Mouse (Mus musculus) hindbrain, embryonic 14.5 days (tissue): Measurements from ENCODE around the gene Gm45713. TPM values are rescaled to one million over a fixed set of nuclear protein-coding genes. Genes with fewer than 3 reads are reported as not detected.
A peak's percentile ranks its signal among the peaks of the same experiment; 100 is the strongest.
"Not testable (repeated sequence)": the region's sequence is repeated elsewhere in the genome, so short reads cannot be mapped to it uniquely, and the experiment has no call there.

Source experiments
- ATAC-seq: fragments of 200-750 bp; cut with Nextera tagmentation; 2 replicates; pipeline ENCODE4 v1.8.0; 2017; ENCODE audit warnings: moderate number of reproducible peaks, mild to moderate bottlenecking, moderate TSS enrichment, moderate library complexity; ENCODE audit not compliant: low FRiP score
- DNase-seq: peaks from one replicate; pipeline ENCODE4 v3.0.0-alpha.2; 2015; ENCODE audit warnings: low spot score
- H3K27ac ChIP-seq: fragments of 300-500 bp; sonication (generic); 2 replicates; pipeline ENCODE4 v1.5.1; 2014; ENCODE audit warnings: mild to moderate bottlenecking, moderate library complexity
- H3K27me3 ChIP-seq: fragments of 300-500 bp; sonication (generic); 2 replicates; pipeline ENCODE4 v1.6.1; 2014; ENCODE audit warnings: mild to moderate bottlenecking, low read length, mixed read lengths; ENCODE audit not compliant: control insufficient read depth, insufficient read depth
- H3K36me3 ChIP-seq: fragments of 300-500 bp; sonication (generic); replicated peaks from 2 replicates; pipeline ENCODE4 v1.6.1; 2014; ENCODE audit not compliant: control insufficient read depth, insufficient read depth
- H3K4me1 ChIP-seq: fragments of 300-500 bp; sonication (generic); replicated peaks from 2 replicates; pipeline ENCODE4 v1.6.1; 2014; ENCODE audit warnings: antibody characterized with exemption, low read length, mixed read lengths; ENCODE audit not compliant: control insufficient read depth, insufficient read depth
- H3K4me2 ChIP-seq: fragments of 300-500 bp; sonication (generic); replicated peaks from 2 replicates; pipeline ENCODE4 v1.6.1; 2014; ENCODE audit warnings: mild to moderate bottlenecking, moderate library complexity
- H3K4me3 ChIP-seq: fragments of 300-500 bp; sonication (generic); replicated peaks from 2 replicates; pipeline ENCODE4 v1.5.1; 2014; ENCODE audit warnings: mild to moderate bottlenecking, low read length
- H3K9ac ChIP-seq: fragments of 300-500 bp; sonication (generic); 2 replicates; pipeline ENCODE4 v1.6.1; 2014
- H3K9me3 ChIP-seq: fragments of 300-500 bp; sonication (generic); 2 replicates; pipeline ENCODE4 v1.6.1; 2016; ENCODE audit warnings: low read length; ENCODE audit not compliant: control insufficient read depth
- WGBS: fragments of 180-500 bp; shearing (Covaris S2); extraction: QIAGEN DNeasy Blood & Tissue Kit; methylation state at CpG from one replicate; pipeline ENCODE4 v1.1.7; 2014; 5-methylcytosine and 5-hydroxymethylcytosine counted together
- polyA plus RNA-seq: library from polyadenylated mRNA; unstranded; fragments of >200 nt; fragmentation: Nextera tagmentation; extraction: Ambion mirVana; gene quantifications from 2 replicates; pipeline ENCODE4 v1.2.1, GENCODE M21; 2014

Gm45713 gene
- polyA plus RNA-seq, 1 experiment from 2014 or later, result not detected

- ATAC-seq, result no peak
Measured at GRCm38 (mm10) chr7:45100046-45100445, 36.0 kb downstream of the Gm45713 start.

GRCm38 (mm10) chr7:45098541-45099240 lies 37.3 kb downstream of the Gm45713 start:
- H3K27ac ChIP-seq, result no peak overlapping the region
- no peak overlapping the region for H3K9ac ChIP-seq
- no peak for DNase-seq
- H3K27me3 ChIP-seq, result no peaks in the 10 kb centered on the region
- no peaks in the 10 kb centered on the region for H3K9me3 ChIP-seq
- H3K4me3 ChIP-seq, result no peak overlapping the region
- no peaks in the 10 kb centered on the region for H3K36me3 ChIP-seq
- WGBS, result 91% methylated on average over 8 of the region's 8 CpGs
- H3K4me1 ChIP-seq, result no peaks in the 10 kb centered on the region
- H3K4me2 ChIP-seq, result no peak overlapping the region
- ATAC-seq, result no peak

More at GRCm38 (mm10) chr7:45100046-45100445, 36.0 kb downstream of the Gm45713 start:
- Histone ChIP-seq H3K4me1 (no peaks in the 10 kb centered on the region), H3K4me2 (no peak overlapping the region), H3K27me3 (no peaks in the 10 kb centered on the region), H3K27ac (no peak overlapping the region), H3K4me3 (no peak overlapping the region), H3K9me3 (no peaks in the 10 kb centered on the region), H3K9ac (no peak overlapping the region), H3K36me3 (no peaks in the 10 kb centered on the region)
- WGBS, result 95% methylated on average over 6 of the region's 6 CpGs
- no peak for DNase-seq

DNA sequence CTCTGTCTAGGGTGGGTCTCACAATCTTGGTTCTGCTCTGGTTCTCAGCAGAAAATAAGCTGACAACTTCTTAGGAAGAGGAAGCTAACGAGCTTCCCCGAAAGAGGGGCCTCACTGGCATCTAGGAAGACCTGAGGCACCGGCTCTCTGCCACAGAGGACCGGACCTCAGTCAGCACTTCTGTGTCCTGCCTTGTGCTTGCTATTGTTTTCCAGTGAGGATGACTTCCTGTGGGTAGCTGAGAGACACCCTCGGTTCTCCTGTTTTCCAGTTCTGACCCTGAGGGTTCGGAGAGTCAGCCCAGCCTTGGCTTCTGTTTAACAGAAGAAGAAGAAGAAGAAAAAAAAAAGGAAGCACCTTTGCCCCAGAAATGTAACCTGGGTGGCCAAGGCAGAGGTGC lies 38.6 kb downstream of the Gm45713 start:
- no peak overlapping the region for H3K27ac ChIP-seq
- H3K27me3 ChIP-seq, result no peaks in the 10 kb centered on the region
- DNase-seq (no peak), ATAC-seq (no peak)
- H3K4me3 ChIP-seq, result no peak overlapping the region
- 70% methylated on average over 6 of the region's 6 CpGs for WGBS
- no peak overlapping the region for H3K4me2 ChIP-seq
- H3K36me3 ChIP-seq, result no peaks in the 10 kb centered on the region
- no peaks in the 10 kb centered on the region for H3K4me1 ChIP-seq
- no peaks in the 10 kb centered on the region for H3K9me3 ChIP-seq
- H3K9ac ChIP-seq, result no peak overlapping the region

DNA sequence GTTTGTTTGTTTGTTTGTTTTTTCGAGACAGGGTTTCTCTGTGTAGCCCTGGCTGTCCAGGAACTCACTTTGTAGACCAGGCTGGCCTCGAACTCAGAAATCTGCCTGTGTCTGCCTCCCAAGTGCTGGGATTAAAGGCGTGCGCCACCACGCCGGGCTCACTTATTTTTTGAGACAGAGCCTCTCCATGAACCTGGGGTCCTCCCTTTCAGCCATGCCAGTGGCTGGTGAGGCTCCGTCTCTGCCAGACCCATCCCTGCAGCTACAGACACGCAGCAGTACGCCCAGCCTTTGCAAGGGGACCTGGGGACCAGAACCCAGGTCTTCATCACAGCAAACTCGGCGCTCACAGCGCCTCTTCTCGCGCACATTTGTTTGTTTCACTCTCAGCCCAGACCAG lies 40.1 kb downstream of the Gm45713 start:
- whole genome bisulfite sequencing, result 92% methylated on average over 14 of the region's 14 CpGs

DNA sequence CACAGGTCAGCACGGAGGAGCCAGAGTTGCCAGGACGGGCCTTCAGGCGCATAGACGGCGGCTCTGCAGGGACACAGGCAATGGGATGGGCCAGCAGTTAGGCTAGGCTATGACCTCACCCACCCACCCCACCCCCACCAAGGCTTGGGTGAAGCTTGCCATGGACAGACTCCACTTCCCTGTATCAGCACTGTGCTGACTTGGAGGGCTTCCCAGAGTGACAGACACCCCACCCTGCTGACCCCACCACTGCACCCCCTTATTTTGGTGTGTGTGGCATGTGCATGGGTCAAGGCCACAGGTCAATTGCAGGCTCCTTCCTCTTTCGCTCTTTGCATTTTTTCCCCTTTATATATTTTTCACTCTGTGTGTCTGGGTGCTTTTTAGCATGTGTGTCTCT lies 40.7 kb downstream of the Gm45713 start:
- ATAC-seq (no peak), DNase-seq (no peak)
- no peaks in the 10 kb centered on the region for H3K27me3 ChIP-seq
- WGBS, result 88% methylated on average over 6 of the region's 6 CpGs
- H3K4me3 ChIP-seq, result no peak overlapping the region
- no peak overlapping the region for H3K4me2 ChIP-seq
- H3K27ac ChIP-seq, result no peak overlapping the region
- H3K9ac ChIP-seq, result no peak overlapping the region
- H3K36me3 ChIP-seq, result no peaks in the 10 kb centered on the region
- H3K4me1 ChIP-seq, result no peaks in the 10 kb centered on the region
- no peaks in the 10 kb centered on the region for H3K9me3 ChIP-seq

More for the DNA sequence above, 40.1 kb downstream of the Gm45713 start:
- not testable (repeated sequence) for DNase-seq, H3K27me3 ChIP-seq, H3K4me1 ChIP-seq, H3K4me2 ChIP-seq, H3K36me3 ChIP-seq, ATAC-seq, H3K9me3 ChIP-seq, H3K27ac ChIP-seq, H3K9ac ChIP-seq, H3K4me3 ChIP-seq

GRCm38 (mm10) chr7:45094121-45094520 lies 41.9 kb downstream of the Gm45713 start:
- no peak overlapping the region for H3K27ac ChIP-seq
- DNase-seq, result no peak
- H3K4me3 ChIP-seq, result no peak overlapping the region
- H3K9ac ChIP-seq, result no peak overlapping the region
- H3K4me1 ChIP-seq, result no peaks in the 10 kb centered on the region
- H3K9me3 ChIP-seq, result no peaks in the 10 kb centered on the region
- H3K4me2 ChIP-seq, result no peak overlapping the region
- 44% methylated on average over 7 of the region's 7 CpGs for WGBS
- no peaks in the 10 kb centered on the region for H3K27me3 ChIP-seq
- no peak for ATAC-seq
- H3K36me3 ChIP-seq, result no peaks in the 10 kb centered on the region

DNA sequence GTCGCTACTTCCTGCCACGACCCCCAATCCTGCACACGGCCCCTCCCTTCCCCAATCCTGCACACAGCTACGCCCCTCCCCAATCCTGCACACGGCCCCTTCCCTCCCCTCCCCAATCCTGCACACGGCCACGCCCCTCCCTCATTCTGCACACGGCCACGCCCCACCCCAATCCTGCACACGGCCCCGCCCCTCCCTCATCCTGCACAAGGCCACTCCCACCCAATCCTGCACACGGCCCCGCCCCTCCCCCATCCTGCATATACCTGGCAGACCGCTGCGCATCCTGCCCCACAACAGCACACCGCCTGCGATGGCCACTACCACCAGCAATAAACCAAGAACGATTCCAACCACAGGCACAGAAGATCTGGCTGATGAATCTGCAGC lies 42.5 kb downstream of the Gm45713 start:
- Histone ChIP-seq H3K9me3 (no peaks in the 10 kb centered on the region), H3K27ac (no peak overlapping the region), H3K27me3 (no peaks in the 10 kb centered on the region), H3K36me3 (no peaks in the 10 kb centered on the region), H3K9ac (no peak overlapping the region), H3K4me2 (no peak overlapping the region), H3K4me3 (no peak overlapping the region), H3K4me1 (no peaks in the 10 kb centered on the region)
- ATAC-seq (no peak), DNase-seq (no peak)
- 38% methylated on average over 18 of the region's 18 CpGs for WGBS

GRCm38 (mm10) chr7:45092828-45093515 lies 43.1 kb downstream of the Gm45713 start:
- ATAC-seq, result no peak
- no peaks in the 10 kb centered on the region for H3K36me3 ChIP-seq
- H3K4me1 ChIP-seq, result no peaks in the 10 kb centered on the region
- no peak for DNase-seq
- no peak overlapping the region for H3K4me3 ChIP-seq
- H3K9me3 ChIP-seq, result no peaks in the 10 kb centered on the region
- H3K9ac ChIP-seq, result no peak overlapping the region
- H3K4me2 ChIP-seq, result no peak overlapping the region
- WGBS, result 71% methylated on average over 12 of the region's 12 CpGs
- no peaks in the 10 kb centered on the region for H3K27me3 ChIP-seq
- no peak overlapping the region for H3K27ac ChIP-seq

DNA sequence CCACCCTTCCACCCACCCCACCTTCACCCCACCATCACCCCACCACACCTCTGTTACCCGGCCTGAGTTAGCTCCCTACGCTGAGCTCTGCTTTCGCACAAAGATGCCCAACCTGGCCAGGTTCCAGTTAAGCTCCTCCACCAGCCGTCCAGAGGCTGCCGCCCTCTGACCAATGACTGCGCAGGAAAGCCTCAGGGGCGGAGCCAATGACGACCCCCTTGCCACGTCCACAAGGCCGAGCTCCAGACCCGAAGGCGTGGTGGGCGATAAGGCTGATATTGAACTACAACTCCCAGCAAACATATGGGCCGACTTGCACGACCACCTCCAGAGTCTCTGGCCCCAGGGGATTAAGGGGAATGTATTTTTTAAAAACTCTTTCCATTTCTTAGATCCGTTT lies 44.0 kb downstream of the Gm45713 start, which contains the start of gene Rcn3:
Gene Rcn3, minus strand, starts transcription at position 174 of the 400 bp plus-strand sequence.
- H3K4me1 ChIP-seq, result no peaks in the 10 kb centered on the region
- peak; percentile 92 for ATAC-seq
- H3K27me3 ChIP-seq, result no peaks in the 10 kb centered on the region
- no peak within 1 kb of the TSS for H3K27ac ChIP-seq
- peak; percentile 86 for DNase-seq
- peak within 1 kb of the TSS; percentile 52 for H3K4me2 ChIP-seq
- H3K36me3 ChIP-seq, result no peaks in the 10 kb centered on the region
- H3K9me3 ChIP-seq, result no peaks in the 10 kb centered on the region
- peak within 1 kb of the TSS; percentile 32 for H3K9ac ChIP-seq
- H3K4me3 ChIP-seq, result peak within 1 kb of the TSS; percentile 35
- 0% methylated on average over 16 of the region's 16 CpGs for WGBS
